Mouse (Mus musculus) c-Kit-positive CD71-positive TER-119-positive erythroid progenitor cells, embryonic 14.5 days (primary cell): Measurements from ENCODE around the gene Adam11.

Experiments used
- DNase-seq: peaks from one replicate; pipeline ENCODE4 v3.0.0-alpha.2; 2013; ENCODE audit warnings: low spot score

Adam11 gene

DNA sequence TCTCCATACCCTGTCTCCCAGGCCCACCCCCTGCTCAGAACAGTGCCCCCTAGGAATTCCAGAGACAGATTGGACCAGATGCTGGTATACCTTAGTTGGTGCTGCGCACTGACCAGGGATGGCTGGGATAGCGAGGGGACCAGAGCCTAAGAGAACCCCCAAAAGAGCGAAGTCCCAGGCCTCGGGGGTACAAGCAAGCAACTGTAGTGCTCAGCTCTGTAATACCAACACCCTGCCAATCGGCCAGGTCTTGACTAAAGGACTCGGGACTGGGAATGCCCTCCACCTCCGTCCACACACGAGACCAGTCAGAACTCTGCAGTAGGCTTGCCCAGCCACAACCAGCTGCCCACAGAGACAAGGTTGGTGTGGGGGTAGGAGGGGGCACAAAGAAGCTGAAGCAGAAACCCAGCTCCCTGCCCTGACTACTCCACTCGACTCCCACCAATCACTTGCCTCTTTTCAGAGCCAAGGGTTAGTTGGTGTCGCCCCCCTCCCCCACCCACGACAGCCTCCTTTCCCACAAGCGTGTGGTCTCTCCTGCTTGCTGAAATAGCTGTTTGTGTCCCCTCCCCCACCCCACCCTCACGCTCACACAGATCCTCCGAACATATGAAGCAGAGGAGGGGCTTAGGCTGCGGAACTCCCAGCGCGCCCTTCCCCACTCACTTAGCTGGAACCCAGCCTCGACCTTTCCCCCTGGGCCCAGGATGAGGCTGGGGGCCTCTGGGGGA is 7.5 kb upstream of the Adam11 start:
- DNase-seq: no peak

DNA sequence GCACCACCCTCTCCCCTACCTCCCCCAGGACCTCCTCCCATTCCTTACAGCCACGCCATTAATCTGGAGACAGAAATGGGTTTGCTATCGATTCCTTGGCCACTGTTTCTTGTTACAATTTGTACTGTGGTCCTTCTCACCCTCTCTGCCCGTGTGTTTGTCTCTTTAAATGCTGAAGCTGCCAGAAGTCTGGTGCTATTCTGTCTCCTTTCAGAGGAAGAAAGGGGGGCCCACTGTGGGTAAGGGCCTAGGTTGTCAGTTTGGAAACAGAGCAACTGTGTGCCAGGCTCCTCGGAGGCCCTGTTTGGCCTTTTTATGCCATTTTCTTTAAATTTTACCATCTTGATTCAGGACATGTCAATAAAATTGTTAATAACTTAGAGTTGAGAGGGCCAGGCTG is 6.8 kb upstream of the Adam11 start:
- DNase-seq: no peak

DNA sequence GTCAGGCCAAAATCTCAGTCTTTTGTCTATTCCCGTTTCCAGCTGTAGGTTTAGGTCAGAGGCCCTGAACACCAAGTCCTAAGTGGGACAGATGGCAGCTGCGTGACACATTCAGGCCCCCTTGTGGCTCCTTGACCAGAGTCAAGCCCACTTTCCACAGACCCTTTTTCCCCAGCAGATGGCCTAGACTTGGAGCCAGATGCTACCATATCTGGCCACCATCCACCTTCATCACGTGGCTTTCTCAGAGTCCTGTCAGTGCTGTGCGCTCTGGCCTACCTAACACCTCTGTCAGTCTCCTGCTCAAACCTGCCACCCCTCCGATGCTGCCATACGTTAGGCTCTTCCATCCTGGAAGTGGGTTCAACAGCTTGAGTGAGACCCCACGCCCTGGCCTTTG is 5.8 kb upstream of the Adam11 start:
- DNase-seq: no peak

DNA sequence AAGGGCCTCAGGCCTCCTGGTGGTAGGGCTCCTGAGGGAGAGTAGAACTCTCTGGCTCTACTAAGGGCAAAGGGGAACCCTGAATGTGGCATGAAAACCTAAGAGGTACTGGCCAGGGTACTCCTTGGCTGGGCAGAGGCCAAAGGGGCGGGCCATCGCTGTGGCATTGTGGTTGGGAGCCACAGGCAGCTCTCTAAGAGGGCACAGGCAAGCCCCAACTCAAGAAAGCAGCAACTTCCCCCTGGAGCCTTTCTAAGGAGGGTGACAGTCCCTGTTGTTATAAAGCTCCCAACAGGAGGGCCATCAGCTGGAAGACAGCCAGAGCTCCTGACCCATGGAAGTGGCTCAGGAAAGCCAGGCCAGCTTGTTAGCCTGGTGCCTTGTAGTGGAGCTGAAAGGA is 2.3 kb upstream of the Adam11 start:
- DNase-seq: no peak

DNA sequence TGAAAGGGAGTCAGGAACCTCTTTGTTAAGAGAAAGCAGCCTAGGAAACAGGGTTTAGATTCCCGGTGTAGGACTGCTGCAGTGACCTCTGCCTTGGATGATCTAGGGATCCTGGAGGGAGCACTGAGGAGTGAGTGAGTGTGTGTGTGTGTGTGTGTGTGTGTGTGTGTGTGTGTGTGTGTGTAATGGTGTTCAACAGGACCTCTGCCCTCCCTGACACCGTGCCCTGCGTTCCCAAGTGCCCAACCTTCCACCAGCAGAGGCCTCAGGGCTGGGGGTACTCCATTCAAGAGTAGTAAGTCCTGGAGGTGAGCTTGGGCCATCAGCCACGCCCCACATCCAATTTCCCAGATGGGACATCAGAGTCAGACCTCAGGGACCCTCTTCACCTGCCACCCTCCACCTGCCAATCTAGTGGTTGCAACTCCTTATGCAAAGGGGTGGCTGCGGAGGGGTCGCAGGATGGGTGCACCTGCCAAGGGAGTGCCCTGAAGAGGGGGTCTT is 382 bp upstream of the Adam11 start:
- DNase-seq: no peak

DNA sequence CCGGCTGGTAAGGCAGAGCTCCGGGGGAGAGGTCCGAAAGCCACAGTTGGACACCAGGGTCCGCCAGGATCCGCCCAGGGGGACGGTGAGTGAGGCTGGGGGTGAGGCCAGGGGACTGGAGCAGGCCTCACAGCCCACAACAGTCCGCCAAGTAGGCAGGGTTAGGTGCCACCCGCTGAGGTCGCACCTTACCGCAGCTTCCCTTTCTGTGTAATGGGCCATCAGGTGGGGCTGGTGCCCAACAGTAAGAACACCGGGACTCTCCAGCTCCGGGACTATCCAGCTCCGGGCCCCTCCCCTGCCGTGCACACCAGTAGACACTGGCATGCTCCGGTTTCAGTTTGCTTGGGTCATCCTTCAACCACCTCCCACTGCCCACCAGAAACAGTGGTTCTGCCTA is 1.0 kb downstream of the Adam11 start:
- DNase-seq: no peak

DNA sequence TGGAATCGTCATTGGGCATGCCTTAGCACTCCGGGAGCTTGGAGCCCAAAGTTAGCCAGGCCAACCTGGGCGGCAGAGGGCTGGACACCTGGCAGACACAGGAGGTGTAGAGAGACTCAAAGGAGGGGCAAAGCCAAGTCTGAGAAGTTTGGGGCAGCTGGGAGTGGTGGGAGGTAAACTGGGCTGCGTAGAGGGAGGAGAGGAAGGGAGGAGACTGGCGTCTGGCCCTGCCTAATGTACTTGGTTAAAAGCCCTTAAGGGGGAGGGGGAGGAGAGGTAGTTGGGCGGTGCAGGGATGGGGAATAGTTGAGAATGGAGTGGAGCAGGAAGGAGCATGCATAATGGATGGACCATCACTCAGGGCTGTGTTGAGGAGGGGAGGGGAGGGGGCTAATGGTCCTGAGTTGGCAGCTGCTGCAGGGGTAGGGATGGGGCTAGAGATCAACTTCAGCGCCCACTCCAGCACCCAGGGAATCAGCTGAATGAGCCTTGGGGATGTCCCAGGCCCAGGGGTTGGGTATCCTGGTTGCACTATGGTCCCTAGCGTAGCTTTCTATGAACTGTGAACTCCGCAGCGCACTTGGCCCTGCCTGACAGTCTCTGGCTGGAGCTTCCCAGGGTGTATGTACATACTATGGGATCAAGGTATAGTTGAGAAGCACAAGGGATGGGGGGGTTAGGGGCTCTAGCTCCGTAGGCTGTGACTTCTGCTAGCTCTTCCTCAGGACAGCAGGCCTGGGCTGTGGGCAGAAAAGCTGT is 1.9 kb downstream of the Adam11 start:
- no peak for DNase-seq

DNA sequence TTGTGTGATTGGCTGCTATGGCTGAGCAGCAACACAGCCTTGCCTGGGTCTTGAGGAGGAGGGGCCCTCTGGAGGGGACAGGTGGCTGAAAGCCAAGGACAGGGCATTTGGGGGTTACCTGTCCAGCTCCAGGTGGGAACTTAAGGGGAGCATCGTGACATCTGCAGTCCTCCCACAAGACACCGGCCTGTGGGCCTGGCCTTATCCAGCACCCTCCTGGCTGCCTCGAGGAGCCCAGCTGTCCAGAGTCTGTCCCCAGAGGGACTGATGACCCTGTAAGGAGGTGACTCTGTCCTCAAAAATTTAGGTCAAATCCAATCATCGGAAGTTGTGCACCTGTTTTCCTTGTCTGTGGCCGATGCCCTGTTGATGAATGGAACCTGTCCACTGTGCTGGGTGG is 4.2 kb downstream of the Adam11 start:
- no peak for DNase-seq

DNA sequence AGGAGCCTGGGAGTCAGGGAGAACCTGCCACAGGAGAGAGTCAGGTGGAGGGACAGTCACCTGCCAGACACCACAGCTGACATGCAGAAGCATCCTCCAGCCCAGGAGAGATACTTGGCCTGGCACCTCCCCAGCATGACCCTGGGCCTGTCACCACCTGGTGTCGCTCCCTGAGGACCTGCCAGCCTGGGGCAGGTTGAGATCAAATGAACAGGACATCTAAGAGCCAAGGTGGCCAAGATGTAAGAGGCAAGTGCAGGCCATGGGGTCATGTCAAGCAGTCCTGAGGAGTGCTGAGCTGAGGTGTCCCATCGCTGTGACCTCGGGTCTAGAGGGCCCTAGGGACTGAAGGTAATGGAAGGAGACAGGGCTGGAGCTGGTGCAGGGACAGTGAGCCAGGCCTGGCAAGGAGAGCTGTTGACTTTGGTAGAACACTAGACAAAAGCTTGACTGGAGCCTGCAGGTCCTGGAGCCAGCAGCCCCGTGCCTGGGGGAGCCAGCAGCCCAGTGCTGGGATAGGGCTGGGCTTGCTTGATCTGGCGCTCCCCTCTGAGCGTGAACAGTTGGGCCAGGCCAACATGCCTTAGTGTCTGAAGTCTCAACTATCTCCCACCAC is 5.9 kb downstream of the Adam11 start:
- no peak for DNase-seq

DNA sequence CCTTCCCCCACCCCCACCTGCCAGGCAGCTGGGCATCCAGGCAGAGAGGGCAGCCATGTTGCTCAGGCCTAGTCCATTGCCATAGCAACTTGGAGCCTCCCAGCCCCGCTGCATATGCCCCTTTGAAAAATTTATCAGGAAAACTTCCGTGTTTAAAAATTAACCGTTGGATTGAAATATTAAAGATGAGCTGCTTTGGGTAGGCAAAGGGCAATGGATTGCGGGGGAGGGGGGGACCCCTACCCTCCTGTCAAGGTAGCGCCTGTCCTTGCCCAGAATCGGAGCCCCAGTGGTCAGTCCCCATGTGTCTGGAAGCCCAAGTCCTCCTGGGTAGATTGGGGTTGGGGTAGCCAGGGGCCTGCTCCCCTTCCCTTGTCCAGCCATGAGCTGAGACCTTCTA is 7.9 kb downstream of the Adam11 start:
- DNase-seq: no peak

DNA sequence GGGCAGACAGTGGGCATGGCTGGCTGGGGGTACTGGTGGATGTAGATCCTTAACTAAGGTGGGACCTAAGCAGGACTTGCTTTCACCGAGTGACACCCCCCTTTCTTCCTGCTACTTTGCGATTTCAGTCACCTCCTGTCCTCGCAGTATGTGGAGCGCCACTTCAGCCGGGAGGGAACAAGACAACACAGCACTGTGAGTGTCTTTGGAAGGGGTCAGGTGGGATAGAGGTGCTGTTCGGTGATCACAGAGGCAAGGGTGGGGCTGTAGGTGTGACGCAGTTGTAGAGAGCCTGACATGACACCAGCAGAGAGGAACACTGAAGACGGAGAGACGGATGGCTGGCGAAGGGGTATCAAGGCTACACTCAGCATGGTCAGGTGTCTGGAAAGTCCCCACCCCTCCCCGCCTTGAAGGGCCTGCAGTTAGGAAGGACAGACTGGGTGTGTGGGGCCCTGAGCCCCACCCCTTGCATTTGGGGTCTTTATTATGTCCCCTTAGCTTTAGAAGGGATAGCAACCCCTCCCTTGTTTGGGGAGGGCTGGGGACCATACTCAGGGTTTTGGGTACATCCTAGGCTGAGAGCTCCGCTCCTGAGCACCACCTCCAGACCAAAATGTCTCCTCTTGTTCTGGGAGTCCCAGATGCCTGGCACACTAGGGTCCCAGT is 8.9 kb downstream of the Adam11 start:
- DNase-seq: no peak

DNA sequence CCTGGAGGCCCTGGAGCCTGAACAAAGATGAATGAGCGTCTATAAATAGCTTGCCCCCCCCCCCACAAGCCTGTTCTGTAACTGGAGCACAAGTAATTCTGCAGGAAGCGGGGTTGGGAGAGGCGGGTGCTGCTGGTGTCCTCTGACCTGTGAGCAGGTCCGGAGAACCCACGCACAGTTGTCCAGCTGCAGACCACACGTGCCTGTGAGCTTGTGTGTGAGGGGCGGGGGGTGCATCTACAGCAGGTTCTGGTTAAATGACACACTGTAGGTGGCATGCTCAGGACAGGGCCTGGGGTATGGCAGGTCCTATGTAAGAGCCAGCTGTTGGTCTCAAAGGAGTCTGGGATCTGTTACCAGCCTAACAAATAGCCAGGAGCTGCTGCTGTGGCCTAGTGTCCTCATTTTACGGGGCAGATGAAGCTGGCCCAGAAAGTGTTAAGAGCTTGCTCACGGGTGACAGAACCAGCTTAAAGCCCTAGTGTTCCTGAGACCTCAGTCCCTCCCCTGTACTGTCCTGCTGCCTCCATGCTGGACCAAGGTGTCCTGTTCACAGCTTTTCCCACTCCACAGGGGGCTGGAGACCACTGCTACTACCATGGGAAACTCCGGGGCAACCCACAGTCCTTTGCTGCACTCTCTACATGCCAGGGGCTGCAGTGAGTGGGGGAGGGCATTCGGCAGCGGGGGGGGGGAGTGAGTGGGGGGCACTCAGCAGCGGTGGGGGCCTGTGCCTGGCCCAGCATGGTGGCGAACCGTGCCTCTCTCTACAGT is 9.6 kb downstream of the Adam11 start:
- no peak for DNase-seq

DNA sequence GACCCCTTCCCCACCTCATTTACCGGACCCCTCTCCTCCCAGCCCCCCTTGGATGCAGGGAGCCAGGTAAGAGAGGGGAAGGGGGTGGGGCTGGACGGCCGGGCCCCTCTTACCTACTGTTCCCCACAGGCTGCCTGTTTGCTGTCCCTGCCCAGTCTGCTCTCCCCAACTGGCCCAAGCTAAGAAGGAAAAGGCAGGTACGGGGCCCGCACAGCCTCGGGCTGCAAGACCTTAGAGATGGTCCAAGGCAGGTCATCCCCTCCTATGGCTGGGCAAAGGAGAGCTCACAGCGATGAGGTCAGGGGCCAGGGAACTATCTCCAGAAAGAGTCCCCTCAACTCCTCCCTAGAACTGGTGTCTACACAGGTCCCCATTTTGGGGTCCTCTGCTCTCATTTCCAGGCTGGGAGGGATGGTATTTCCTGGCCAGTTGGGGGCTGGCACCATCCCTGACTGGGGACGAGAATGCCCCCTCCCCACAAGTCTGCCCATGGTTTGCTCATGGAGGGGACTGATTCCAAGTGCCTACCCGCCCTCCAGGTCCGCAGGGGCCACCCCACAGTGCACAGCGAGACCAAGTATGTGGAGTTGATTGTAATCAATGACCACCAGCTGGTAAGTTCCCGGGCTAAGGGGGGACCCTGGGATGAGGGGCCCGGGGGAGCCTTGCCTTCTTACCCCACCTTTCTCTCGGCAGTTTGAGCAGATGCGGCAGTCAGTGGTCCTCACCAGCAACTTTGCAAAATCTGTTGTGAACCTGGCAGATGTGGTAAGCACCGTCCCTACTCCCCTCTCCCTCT is 10.9 kb downstream of the Adam11 start:
- no peak for DNase-seq

DNA sequence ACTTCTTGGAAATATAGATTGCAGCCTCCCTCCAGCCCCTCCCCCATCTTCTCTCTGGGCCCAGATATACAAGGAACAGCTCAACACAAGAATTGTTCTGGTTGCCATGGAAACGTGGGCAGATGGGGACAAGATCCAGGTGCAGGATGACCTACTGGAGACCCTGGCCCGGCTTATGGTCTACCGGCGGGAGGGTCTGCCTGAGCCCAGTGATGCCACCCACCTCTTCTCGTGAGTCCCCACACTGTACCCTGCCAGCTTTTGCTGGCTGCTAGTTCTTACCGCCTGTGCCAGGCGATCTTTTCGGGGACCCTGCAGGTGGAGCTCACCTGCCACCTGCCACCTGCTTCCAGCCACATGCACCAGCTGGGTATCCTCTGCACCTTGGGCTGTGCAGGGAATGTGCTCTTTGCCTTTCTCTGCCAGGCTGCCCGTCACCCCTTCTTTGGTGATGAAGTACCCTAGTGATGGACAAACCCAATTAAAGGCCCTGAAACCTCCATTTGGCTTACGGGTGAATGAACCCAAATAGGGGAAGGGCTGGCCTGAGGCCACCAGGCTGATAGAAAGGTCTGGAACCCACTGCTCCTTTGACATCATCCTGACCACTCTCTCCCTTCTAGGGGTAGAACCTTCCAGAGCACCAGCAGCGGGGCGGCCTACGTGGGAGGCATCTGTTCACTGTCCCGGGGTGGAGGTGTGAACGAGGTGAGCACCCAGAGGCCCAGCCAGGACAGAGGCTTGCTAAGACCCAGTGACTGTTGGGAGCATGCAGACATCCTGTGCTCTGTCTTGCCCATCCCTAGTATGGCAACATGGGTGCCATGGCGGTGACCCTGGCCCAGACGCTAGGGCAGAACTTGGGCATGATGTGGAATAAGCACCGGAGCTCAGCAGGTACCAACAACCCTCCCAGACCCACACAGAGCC is 11.8 kb downstream of the Adam11 start:
- no peak for DNase-seq

DNA sequence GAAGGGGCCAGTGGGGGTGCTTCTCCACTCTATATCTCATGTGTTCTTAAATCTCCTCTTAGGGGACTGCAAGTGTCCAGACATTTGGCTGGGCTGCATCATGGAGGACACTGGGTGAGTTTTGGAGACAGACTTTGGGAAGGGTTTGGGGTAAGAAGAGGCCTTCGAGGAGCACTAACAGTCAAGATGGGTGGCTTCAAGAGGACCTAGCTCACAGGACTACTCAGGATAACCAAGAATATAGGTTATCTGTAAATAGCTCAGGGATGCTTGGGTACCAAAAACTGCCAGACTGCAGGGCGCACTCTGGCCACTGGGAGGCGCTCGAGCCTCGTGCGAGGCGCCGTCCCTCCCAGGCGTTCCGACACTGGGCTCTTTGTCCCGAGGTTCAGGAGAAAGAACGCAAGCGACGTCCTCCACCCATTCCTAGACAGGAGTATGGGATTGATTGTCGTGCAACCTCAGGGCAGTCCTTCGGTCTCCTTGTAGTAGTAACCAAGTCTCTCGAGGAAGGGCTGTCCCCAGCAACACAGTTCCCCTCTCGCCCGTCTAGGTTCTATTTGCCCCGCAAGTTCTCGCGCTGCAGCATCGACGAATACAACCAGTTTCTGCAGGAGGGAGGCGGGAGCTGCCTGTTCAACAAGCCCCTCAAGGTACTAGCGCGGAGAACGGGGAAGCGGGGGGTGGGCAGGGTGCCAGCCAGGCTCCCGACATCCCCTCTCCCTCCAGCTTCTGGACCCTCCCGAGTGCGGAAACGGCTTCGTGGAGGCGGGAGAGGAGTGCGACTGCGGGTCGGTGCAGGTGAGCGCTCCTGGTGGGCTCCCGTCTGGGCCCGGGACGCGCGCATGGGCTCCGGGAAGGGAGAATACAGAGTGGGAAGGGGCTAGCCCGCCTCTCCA is 12.7 kb downstream of the Adam11 start:
- peak; percentile 63 for DNase-seq

DNA sequence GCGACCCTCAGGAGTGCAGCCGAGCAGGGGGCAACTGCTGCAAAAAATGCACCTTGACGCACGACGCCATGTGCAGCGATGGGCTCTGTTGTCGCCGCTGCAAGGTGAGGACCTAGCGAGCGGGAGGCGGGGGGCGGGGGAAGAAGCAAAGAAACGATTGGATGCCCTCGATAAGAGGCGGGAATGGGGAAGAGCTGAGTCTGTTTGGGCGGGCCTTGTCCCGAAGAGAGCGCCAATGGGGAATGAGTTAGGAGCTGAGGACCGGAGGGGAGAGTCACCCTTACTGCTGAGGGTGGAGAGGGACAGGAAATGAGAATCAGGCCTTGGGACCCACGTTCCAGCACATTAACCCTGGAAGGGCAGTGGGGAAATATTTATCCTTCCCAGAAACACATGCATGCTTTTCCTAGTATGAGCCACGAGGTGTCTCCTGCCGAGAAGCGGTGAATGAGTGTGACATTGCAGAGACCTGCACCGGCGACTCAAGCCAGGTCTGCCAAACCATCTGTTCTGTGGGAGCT is 13.4 kb downstream of the Adam11 start:
- DNase-seq: peak; percentile 29

DNA sequence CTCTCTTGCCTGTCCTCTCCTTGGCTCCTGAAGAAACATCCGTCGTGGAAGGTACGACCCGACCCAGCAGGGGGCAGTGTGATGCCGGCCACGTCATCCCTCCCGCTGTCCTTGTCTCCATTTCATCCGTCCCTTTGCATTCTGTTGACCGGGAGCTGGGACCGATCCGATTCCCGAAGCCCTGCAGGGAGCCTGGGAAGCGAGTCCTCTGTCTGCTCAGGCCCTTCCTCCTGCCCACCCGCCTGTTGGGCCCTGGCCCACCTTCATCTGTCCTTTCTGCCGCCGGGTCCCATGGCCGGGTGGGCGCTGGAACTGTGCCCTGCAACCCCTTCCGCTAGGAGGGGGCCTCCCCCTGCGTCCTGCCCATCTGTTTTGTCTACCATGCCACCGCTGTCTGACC is 16.4 kb downstream of the Adam11 start:
- no peak for DNase-seq

DNA sequence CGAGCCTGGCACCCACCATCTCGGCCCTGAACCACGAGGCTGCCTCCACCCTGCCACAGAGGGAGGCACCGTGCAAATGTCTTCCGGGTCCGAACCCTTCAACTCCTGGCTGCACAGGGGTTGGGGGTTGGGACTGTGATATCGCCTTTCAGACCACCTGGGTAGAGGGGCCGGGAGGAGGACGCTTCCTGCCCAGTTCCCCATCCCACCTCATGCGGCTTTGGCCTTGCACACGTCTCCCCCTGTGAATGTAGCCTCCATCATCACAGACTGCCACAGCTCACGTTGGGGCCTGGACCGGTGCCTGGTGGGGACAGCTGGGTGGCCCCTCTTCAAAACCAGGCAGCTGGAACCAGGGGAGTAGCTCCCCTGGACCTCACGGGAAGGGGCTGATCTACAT is 16.9 kb downstream of the Adam11 start:
- DNase-seq: no peak

DNA sequence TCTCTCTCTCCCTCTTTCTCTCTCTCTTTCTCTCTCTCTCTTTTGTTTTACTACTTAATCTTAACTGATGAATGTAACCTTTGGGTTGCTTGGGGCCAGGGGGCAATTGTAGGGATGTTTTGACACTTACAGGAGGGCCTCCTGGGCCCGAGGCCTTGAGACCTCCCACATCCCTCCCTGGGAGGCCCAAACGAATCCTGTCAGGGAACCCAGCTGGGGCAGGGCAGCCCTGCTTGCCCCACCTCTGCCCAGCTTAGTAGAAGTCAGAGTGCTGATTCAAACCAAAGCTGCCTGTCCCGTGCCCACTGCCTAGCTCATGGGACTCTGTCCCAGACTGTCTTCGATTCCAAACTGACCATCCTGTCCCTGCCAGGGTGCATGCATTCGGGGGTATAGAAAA is 17.4 kb downstream of the Adam11 start:
- DNase-seq: no peak
